Mouse (Mus musculus): ENCODE results near the gene Gm20388. TPM values are rescaled to one million over a fixed set of nuclear protein-coding genes. Genes with fewer than 3 reads are reported as not detected.
A peak's percentile ranks its signal among the peaks of the same experiment; 100 is the strongest.

Gene Gm20388
- polyA plus RNA-seq, 1 experiment: 59.3 TPM

GRCm38 (mm10) chr8:123812227-123812626 is 3901.6 kb downstream of the Gm20388 start:
- no peak for DNase-seq (ENCODE audit: low read depth)
- no peak for TF ChIP-seq POLR2A (IDR thresholded peaks at IDR 0.05; ENCODE audit: borderline replicate concordance, extremely low read depth, insufficient read depth, insufficient read length, poor library complexity, severe bottlenecking)

GRCm38 (mm10) chr8:123813173-123813891 is 3902.7 kb downstream of the Gm20388 start:
- TF ChIP-seq POLR2A (IDR thresholded peaks at IDR 0.05; ENCODE audit: borderline replicate concordance, extremely low read depth, insufficient read depth, insufficient read length, poor library complexity, severe bottlenecking): no peak
- no peak for TF ChIP-seq CTCF (IDR thresholded peaks at IDR 0.05; ENCODE audit: borderline replicate concordance, extremely low read depth, insufficient read depth, insufficient read length)
- DNase-seq (ENCODE audit: low read depth): no peak

GRCm38 (mm10) chr8:123813892-123814266 is 3903.2 kb downstream of the Gm20388 start:
- TF ChIP-seq POLR2A (IDR thresholded peaks at IDR 0.05; ENCODE audit: borderline replicate concordance, extremely low read depth, insufficient read depth, insufficient read length, poor library complexity, severe bottlenecking): no peak

GRCm38 (mm10) chr8:123815325-123815724 is 3904.7 kb downstream of the Gm20388 start:
- TF ChIP-seq CTCF (IDR thresholded peaks at IDR 0.05; ENCODE audit: borderline replicate concordance, extremely low read depth, insufficient read depth, insufficient read length) (no peak), POLR2A (IDR thresholded peaks at IDR 0.05; ENCODE audit: borderline replicate concordance, extremely low read depth, insufficient read depth, insufficient read length, poor library complexity, severe bottlenecking) (no peak)
- DNase-seq (ENCODE audit: low read depth): no peak

More at GRCm38 (mm10) chr8:123813892-123814266, 3903.2 kb downstream of the Gm20388 start:
- no peak for DNase-seq (ENCODE audit: low read depth)

GRCm38 (mm10) chr8:123816939-123817338 is 3906.3 kb downstream of the Gm20388 start:
- TF ChIP-seq CTCF (IDR thresholded peaks at IDR 0.05; ENCODE audit: borderline replicate concordance, extremely low read depth, insufficient read depth, insufficient read length) (no peak), POLR2A (IDR thresholded peaks at IDR 0.05; ENCODE audit: borderline replicate concordance, extremely low read depth, insufficient read depth, insufficient read length, poor library complexity, severe bottlenecking) (no peak)
- no peak for DNase-seq (ENCODE audit: low read depth)

- TF ChIP-seq POLR2A (IDR thresholded peaks at IDR 0.05; ENCODE audit: borderline replicate concordance, extremely low read depth, insufficient read depth, insufficient read length, poor library complexity, severe bottlenecking) (no peak), CTCF (IDR thresholded peaks at IDR 0.05; ENCODE audit: borderline replicate concordance, extremely low read depth, insufficient read depth, insufficient read length) (peak; percentile 23; the same call in 1 of the 2 replicates)
Measured at GRCm38 (mm10) chr8:123817747-123818146, 3907.1 kb downstream of the Gm20388 start.

GRCm38 (mm10) chr8:123819683-123820610 is 3909.3 kb downstream of the Gm20388 start:
- no peak for TF ChIP-seq POLR2A (IDR thresholded peaks at IDR 0.05; ENCODE audit: borderline replicate concordance, extremely low read depth, insufficient read depth, insufficient read length, poor library complexity, severe bottlenecking)
- TF ChIP-seq CTCF (IDR thresholded peaks at IDR 0.05; ENCODE audit: borderline replicate concordance, extremely low read depth, insufficient read depth, insufficient read length): no peak
- DNase-seq (ENCODE audit: low read depth): no peak

More at GRCm38 (mm10) chr8:123817747-123818146, 3907.1 kb downstream of the Gm20388 start:
- no peak for DNase-seq (ENCODE audit: low read depth)

- TF ChIP-seq POLR2A (IDR thresholded peaks at IDR 0.05; ENCODE audit: borderline replicate concordance, extremely low read depth, insufficient read depth, insufficient read length, poor library complexity, severe bottlenecking): no peak
- no peak for DNase-seq (ENCODE audit: low read depth)
Measured at GRCm38 (mm10) chr8:123820780-123821179, 3910.1 kb downstream of the Gm20388 start.

GRCm38 (mm10) chr8:123823111-123823510 is 3912.5 kb downstream of the Gm20388 start:
- TF ChIP-seq CTCF (IDR thresholded peaks at IDR 0.05; ENCODE audit: borderline replicate concordance, extremely low read depth, insufficient read depth, insufficient read length) (peak; percentile 25; the same call in 1 of the 2 replicates), POLR2A (IDR thresholded peaks at IDR 0.05; ENCODE audit: borderline replicate concordance, extremely low read depth, insufficient read depth, insufficient read length, poor library complexity, severe bottlenecking) (no peak)
- no peak for DNase-seq (ENCODE audit: low read depth)

- TF ChIP-seq CTCF (IDR thresholded peaks at IDR 0.05; ENCODE audit: borderline replicate concordance, extremely low read depth, insufficient read depth, insufficient read length) (no peak), POLR2A (IDR thresholded peaks at IDR 0.05; ENCODE audit: borderline replicate concordance, extremely low read depth, insufficient read depth, insufficient read length, poor library complexity, severe bottlenecking) (no peak)
- no peak for DNase-seq (ENCODE audit: low read depth)
Measured at GRCm38 (mm10) chr8:123823532-123824123, 3913.0 kb downstream of the Gm20388 start.

- TF ChIP-seq POLR2A (IDR thresholded peaks at IDR 0.05; ENCODE audit: borderline replicate concordance, extremely low read depth, insufficient read depth, insufficient read length, poor library complexity, severe bottlenecking): no peak
- TF ChIP-seq CTCF (IDR thresholded peaks at IDR 0.05; ENCODE audit: borderline replicate concordance, extremely low read depth, insufficient read depth, insufficient read length): peak; percentile 69
- peak; percentile 45 for DNase-seq (ENCODE audit: low read depth)
Measured at GRCm38 (mm10) chr8:123826001-123826400, 3915.4 kb downstream of the Gm20388 start.

All from brain, embryonic 14.5 days (tissue).